Mouse (Mus musculus): ENCODE results near the gene Btbd35f18. TPM values are rescaled to one million over a fixed set of nuclear protein-coding genes. Genes with fewer than 3 reads are reported as not detected.
"Not testable (repeated sequence)": the region's sequence is repeated elsewhere in the genome, so short reads cannot be mapped to it uniquely, and the experiment has no call there.

Btbd35f18 gene
- polyA plus RNA-seq (2015; fragmentation: Nextera tagmentation; extraction: Ambion mirVana): not detected in 2 replicates

DNA sequence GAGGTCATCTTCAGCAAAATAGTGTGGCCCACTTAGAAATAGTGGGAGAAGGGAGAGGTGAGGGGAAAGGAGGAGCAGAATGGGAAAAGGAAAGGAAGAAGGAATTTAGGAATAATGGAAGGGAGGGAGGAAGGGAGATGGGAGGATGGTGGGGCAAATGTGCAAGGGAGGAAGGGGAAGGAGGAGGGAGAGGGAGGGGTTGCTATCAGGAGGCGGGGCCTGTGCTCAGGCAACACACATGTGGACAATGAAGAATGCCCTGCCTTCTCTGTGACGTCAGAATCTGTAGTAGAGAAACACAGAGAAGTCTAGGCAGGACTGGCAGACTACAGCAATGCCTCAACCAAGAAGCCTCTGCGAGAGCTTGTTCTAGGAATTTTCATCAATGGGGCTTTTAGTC is at the start of gene Btbd35f18:
Btbd35f18 (plus strand) TSS at position 301 of the 400 bp plus-strand sequence.
- not testable (repeated sequence) for H3K27me3 ChIP-seq (replicated peaks); H3K4me2 ChIP-seq (replicated peaks); H3K36me3 ChIP-seq; H3K4me3 ChIP-seq (replicated peaks); H3K9ac ChIP-seq; ATAC-seq; H3K4me1 ChIP-seq (replicated peaks); H3K9me3 ChIP-seq; H3K27ac ChIP-seq
- no CpG with 5 or more reads among the region's 3 CpGs for WGBS

Other genes with a start within 250 kb of the Btbd35f18 start
- not detected in 2 replicates for gene Btbd35f10, start 52.7 kb downstream of the Btbd35f18 start, polyA plus RNA-seq (2015; fragmentation: Nextera tagmentation; extraction: Ambion mirVana)

Measured in intestine, embryonic 15.5 days (tissue).